Mouse (Mus musculus): ENCODE measurements at regions not wholly inside any gene's neighbourhood (a gene's known extent, or its start where the extent isn't known, plus 50 kb on each side); places are given as distances from the start of the nearest gene placed in this dataset.

DNA sequence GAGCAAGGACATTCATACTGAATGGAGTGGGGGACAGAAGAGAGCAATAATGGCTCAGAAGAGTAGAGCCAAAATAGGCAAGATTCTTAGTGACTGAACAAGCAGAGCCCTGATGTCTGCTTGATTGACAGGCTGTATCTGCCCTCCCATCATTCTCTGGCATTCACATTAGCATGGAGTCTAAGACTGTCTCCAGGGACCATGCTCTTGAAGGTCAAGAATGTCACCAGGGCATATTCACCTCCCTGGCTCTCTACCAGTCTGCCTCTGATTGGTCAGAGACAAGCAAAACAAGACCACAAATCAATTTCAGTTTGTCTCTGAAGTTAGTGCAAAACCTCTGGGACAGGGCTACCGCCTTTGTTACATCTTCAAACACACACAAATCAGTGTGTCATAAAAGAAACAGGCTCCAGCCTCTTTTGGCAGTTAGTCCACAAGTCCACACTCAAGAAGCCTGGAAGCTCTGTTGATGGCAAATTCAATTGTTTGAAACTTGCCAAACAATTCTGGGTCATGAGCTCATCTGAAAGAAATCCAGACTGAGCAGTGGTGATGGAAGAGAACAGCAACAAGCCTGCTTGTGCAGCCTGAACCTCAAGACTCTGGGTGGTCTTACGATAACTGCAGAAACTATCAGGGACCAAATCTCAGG is 240.0 kb upstream of the Adcy2 start:
- no peak for TF ChIP-seq EP300 (IDR thresholded peaks at IDR 0.05)
- TF ChIP-seq CTCF (IDR thresholded peaks at IDR 0.05) = no peak

Data from lung, postnatal 0 days (tissue).